Comparison of ENCODE assay signal across 9 mouse cellular contexts in genomic region chr8:121871833-121872440, GRCm38 (mm10). TPM values are rescaled to one million over a fixed set of nuclear protein-coding genes. Genes with fewer than 3 reads are reported as not detected.
A peak's percentile ranks its signal among the peaks of the same experiment; 100 is the strongest.
DNase-seq lines count a peak whose midpoint lies in the region; ATAC-seq lines count a peak whose summit lies in the region.
"Had no signal": no experiment of that assay in that cellular context is flagged by ENCODE, and none has a peak within 500 bp of the region (broad histone marks: within the 10 kb centered on the region; RNA-seq: fewer than 3 reads in every experiment).

No protein-coding gene starts in this region.

- H3K4me2 ChIP-seq in heart, embryonic 13.5 days: peak overlapping the region; percentile 40
- H3K4me2 ChIP-seq in intestine, embryonic 14.5 days (ENCODE audit: low read length): no peak overlapping the region
- 0 out of 2 replicates have a peak overlapping the region, but pooled peaks have one; percentile 10 for H3K4me2 ChIP-seq in stomach, embryonic 16.5 days (ENCODE audit: low read depth, low read length)

- H3K27me3 ChIP-seq in heart, embryonic 13.5 days (replicated peaks): peaks cover 11% of the 10 kb centered on the region
- H3K27me3 ChIP-seq in intestine, embryonic 14.5 days (replicated peaks; ENCODE audit: control insufficient read depth, insufficient read depth, low read length): no peaks in the 10 kb centered on the region
- H3K27me3 ChIP-seq in stomach, embryonic 16.5 days (ENCODE audit: control insufficient read depth, insufficient read depth, low read length): no peaks in the 10 kb centered on the region

- H3K9me3 ChIP-seq in heart, embryonic 13.5 days: no peaks in the 10 kb centered on the region
- no peaks in the 10 kb centered on the region for H3K9me3 ChIP-seq in intestine, embryonic 14.5 days (ENCODE audit: control insufficient read depth, low read length)
- H3K9me3 ChIP-seq in stomach, embryonic 16.5 days (replicated peaks; ENCODE audit: control insufficient read depth, low read length): no peaks in the 10 kb centered on the region

- WGBS in heart, embryonic 13.5 days: 22% methylated on average over 10 of the region's 10 CpGs
- 19% methylated on average over 10 of the region's 10 CpGs for WGBS in intestine, embryonic 14.5 days
- 16% methylated on average over 10 of the region's 10 CpGs for WGBS in stomach, embryonic 16.5 days

- DNase-seq in heart, adult 8-10 months (ENCODE audit: low spot score): no peak
- peak; percentile 31 for DNase-seq in thymus, postnatal 14 days
- no peak for DNase-seq in thymus, postnatal 25 days
- peak; percentile 61 for DNase-seq in intestine, embryonic 14.5 days (ENCODE audit: low spot score)
- no peak for DNase-seq in frontal cortex, postnatal 10 days (ENCODE audit: low spot score in 2 of 2)
- DNase-seq in ovary, postnatal 14 days (ENCODE audit: low spot score): no peak
- DNase-seq: kidney, adult 9 months had no signal

- H3K36me3 ChIP-seq in heart, embryonic 13.5 days: no peaks in the 10 kb centered on the region
- H3K36me3 ChIP-seq in intestine, embryonic 14.5 days (ENCODE audit: control insufficient read depth, insufficient read depth, low read length): no peaks in the 10 kb centered on the region
- no peaks in the 10 kb centered on the region for H3K36me3 ChIP-seq in stomach, embryonic 16.5 days (ENCODE audit: control insufficient read depth, insufficient read depth, low read length)

- no peak overlapping the region for H3K27ac ChIP-seq in heart, embryonic 13.5 days (replicated peaks)
- H3K27ac ChIP-seq in intestine, embryonic 14.5 days (ENCODE audit: low read depth): no peak overlapping the region
- H3K27ac ChIP-seq in stomach, embryonic 16.5 days (ENCODE audit: low read length): peak overlapping the region; percentile 79

- no peak for ATAC-seq in heart, embryonic 13.5 days (ENCODE audit: extremely low read depth, insufficient number of reproducible peaks, low FRiP score, low TSS enrichment)
- ATAC-seq in intestine, embryonic 14.5 days (replicated peaks; ENCODE audit: low FRiP score, low TSS enrichment, low read depth): 0 out of 2 replicates have a peak, but pooled peaks have one; percentile 13
- ATAC-seq in stomach, embryonic 16.5 days (ENCODE audit: insufficient read depth, low FRiP score): peak; percentile 61

- peaks cover 36% of the 10 kb centered on the region for H3K4me1 ChIP-seq in heart, embryonic 13.5 days
- H3K4me1 ChIP-seq in intestine, embryonic 14.5 days (replicated peaks; ENCODE audit: control insufficient read depth, insufficient read depth, low read length): peaks cover 29% of the 10 kb centered on the region
- H3K4me1 ChIP-seq in stomach, embryonic 16.5 days (ENCODE audit: control insufficient read depth, insufficient read depth, low read length): peaks cover 17% of the 10 kb centered on the region

- H3K4me3 ChIP-seq in heart, embryonic 13.5 days: no peak overlapping the region
- no peak overlapping the region for H3K4me3 ChIP-seq in intestine, embryonic 14.5 days (ENCODE audit: low read depth, low read length)
- no peak overlapping the region for H3K4me3 ChIP-seq in stomach, embryonic 16.5 days (replicated peaks; ENCODE audit: low read length)

- H3K9ac ChIP-seq in heart, embryonic 13.5 days: peak overlapping the region; percentile 7; the same call in 1 of the 2 replicates
- H3K9ac ChIP-seq in intestine, embryonic 14.5 days (ENCODE audit: low read length): no peak overlapping the region
- H3K9ac ChIP-seq in stomach, embryonic 16.5 days (ENCODE audit: low read length): peak overlapping the region; percentile 41; the same call in 1 of the 2 replicates

RNA-seq across cellular contexts. Expression of gene Slc7a5, which starts 35.6 kb away (rescaled TPM):
- polyA plus RNA-seq in heart, embryonic 13.5 days (2015; fragmentation: Nextera tagmentation; extraction: Ambion mirVana): 16.1 and 17.3 TPM in 2 replicates
- 1 to 10 TPM; 3.8 to 4.8 (median 4.2) TPM for total RNA-seq in heart, adult 8-10 months (2022)
- 19.8 and 26.4 TPM in 2 replicates for polyA plus RNA-seq in intestine, embryonic 14.5 days (2014; fragmentation: Nextera tagmentation; extraction: Ambion mirVana)
- polyA plus RNA-seq in stomach, embryonic 16.5 days (2015; fragmentation: Nextera tagmentation; extraction: Ambion mirVana): 19.8 and 20.0 TPM in 2 replicates

RNA-seq across cellular contexts. Expression of gene Klhdc4, which starts 42.6 kb away (rescaled TPM):
- 25.7 and 26.8 TPM in 2 replicates for polyA plus RNA-seq in heart, embryonic 13.5 days (2015; fragmentation: Nextera tagmentation; extraction: Ambion mirVana)
- 10 to 100 TPM; 12.5 to 14.9 (median 12.9) TPM for total RNA-seq in heart, adult 8-10 months (2022)
- 43.7 and 45.3 TPM in 2 replicates for polyA plus RNA-seq in intestine, embryonic 14.5 days (2014; fragmentation: Nextera tagmentation; extraction: Ambion mirVana)
- 34.3 and 39.3 TPM in 2 replicates for polyA plus RNA-seq in stomach, embryonic 16.5 days (2015; fragmentation: Nextera tagmentation; extraction: Ambion mirVana)

Comparison
In these comparisons a context has a peak if more than half of its experiments do, and no peak if none do; other contexts are left out.
1. DNase-seq: peak in thymus, postnatal 14 days (single experiment) and intestine, embryonic 14.5 days (single experiment); none in heart, adult 8-10 months (single experiment), thymus, postnatal 25 days (single experiment), frontal cortex, postnatal 10 days (0 of 2) and ovary, postnatal 14 days (single experiment).